Mouse (Mus musculus) testis, postnatal 10 days (tissue): ENCODE measurements around the gene Rnf220.
A peak's percentile ranks its signal among the peaks of the same experiment; 100 is the strongest.

ENCODE experiments used
- DNase-seq: peaks from one replicate; pipeline ENCODE4 v3.0.0; 2021; ENCODE audit warnings: low spot score

Rnf220 gene

DNA sequence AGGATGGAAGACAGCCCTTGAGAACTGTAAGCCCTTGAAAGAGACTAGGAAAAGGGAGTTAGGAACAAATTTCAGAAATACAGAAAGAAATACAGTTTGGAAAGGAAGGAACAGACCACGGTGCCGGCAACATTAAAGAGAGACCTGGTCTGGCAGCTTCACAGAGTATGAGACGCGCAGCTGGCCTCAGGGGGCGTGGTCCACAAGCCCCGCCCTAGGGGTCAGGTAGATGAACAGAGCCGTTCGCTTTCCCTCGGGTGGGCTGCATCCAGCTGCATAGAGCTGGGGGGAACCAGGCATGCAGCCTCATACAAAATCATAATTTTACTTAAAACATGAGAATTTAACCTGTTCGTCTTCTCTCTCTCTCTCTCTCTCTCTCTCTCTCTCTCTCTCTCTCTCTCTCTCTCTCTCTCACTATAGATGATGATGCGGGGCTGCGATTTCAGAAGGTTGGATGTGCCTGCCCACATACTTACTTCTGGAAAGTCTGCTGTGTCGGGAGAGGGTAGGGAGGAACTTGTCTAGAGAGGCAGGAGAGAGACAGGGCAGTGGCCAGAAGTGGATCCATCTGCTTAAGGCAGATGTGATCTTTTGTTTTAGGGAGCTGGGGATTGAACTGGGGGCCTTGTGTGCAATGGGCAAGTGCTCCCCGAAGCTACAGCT is 59.7 kb downstream of the Rnf220 start:
- DNase-seq, result no peak

DNA sequence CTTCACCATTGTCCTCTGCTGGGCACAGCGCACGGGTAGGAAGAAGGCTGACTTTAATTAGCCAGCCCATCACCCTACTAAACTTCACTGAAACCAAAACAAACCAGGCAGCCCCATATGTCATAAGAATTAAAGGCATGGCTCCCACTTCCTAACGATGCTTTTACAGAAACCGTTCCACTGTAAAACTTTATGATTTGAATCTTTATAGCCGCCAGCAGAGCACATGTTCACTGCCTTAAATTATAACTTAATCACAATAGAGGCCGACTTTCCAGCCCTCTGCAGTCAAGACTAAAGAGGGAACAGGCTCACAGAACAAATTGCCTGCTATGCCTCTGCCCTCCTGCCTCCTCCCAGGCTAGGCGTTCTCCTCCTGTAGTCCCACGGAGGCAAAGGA is 62.5 kb downstream of the Rnf220 start:
- DNase-seq, result no peak

GRCm38 (mm10) chr4:117429604-117430003 is 67.2 kb downstream of the Rnf220 start:
- no peak for DNase-seq

DNA sequence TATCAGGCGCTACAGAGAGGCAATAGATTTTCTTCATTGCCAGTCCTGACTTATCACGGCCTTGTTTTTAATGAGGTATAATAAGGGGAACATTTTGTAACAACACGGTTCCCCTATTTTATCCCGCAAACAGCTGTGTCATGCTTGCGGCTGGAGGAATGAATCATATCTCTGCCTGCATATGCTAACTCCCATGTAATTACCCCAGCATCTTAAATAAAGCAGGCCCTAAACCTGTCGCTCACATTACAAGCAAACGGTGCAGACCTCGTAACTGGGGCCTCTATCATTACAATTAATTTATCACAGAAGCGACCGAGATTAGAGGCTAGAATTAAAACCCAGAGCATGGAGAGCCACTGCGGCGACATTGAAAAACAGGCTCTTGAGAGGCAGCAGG is 69.3 kb downstream of the Rnf220 start:
- no peak for DNase-seq

DNA sequence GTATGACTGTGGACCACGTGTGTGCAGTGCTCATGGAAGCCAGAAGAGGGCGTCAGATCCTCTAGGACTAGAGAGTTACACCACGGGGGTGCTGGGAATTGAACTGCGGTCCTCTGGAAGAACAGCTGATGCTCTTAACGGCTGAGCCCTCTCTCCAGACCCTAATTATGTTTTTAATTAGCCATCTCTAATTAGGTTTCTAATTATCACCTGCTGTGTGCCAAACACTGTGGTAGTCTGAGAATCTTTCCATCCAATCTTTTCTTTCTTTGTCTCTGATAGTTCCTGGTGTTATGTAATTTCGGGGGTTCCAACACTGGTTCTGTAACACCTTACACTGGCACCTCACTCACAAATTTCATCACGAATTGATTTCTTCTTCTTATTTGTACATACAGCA is 75.8 kb downstream of the Rnf220 start:
- no peak for DNase-seq

- no peak for DNase-seq
Observed at GRCm38 (mm10) chr4:117416827-117417226, 80.0 kb downstream of the Rnf220 start.

GRCm38 (mm10) chr4:117410049-117410410 is 86.8 kb downstream of the Rnf220 start:
- DNase-seq, result no peak

DNA sequence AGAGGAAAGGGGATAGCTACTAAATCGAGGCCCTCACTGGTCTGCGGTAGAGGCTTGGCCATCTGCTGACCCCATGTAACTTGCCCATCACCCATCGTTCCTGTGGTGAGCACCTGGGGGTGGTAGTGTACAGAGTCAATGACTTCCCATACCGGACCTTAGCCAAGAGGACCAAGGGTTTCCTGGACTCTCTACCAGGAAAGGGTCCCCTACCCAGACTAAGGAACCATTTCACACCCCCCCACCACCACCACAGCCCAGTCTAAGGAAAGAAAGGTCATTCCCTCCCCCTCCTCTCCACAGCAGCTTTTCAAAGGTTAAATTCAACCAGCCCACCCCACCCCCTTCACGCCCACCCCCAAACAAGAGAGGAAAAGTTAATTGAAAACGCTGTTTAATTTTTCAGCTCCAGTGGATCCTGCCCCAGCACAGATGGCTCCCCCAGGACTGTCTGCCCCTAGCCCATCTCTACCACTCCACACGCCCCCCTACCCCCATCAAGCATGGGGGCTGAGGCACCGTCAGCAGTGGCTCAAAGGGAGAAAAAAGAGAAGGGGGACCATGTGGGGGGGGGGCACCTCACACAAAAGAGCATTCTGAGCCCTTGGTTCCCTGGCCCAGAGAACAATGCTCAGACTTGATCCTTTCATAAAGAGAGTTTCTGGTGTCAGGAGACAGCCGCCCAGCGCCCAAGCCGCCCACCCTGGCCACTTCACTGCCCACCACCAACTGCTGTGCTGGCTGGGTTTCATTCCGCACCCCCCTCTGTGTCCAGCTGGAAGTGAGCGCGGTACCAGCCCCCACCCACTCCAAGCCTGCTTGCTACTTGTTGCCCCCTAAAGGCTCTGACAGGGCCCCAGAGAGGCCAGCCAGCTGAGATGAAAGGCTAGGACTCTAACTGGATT is 87.5 kb downstream of the Rnf220 start:
- DNase-seq, result no peak

DNA sequence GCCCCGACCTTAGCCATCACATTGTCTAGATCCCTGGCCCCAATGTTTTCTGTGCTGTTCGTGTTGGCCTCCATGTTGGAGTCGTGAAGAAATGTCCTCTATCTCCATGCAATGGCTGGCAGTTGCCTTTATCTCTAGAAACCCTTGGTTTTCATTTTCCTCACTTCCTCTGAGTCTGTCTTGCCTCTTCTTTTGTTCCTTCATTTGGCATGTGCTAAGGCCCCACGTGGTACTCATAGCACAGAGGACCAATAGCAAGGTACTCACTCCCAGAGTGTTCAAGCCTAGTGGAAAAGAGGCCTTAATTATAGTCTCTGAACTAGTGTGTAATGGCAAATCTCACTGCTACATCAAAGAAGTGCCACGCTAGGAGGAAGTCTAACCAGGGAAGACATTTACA is 88.9 kb downstream of the Rnf220 start:
- no peak for DNase-seq

DNA sequence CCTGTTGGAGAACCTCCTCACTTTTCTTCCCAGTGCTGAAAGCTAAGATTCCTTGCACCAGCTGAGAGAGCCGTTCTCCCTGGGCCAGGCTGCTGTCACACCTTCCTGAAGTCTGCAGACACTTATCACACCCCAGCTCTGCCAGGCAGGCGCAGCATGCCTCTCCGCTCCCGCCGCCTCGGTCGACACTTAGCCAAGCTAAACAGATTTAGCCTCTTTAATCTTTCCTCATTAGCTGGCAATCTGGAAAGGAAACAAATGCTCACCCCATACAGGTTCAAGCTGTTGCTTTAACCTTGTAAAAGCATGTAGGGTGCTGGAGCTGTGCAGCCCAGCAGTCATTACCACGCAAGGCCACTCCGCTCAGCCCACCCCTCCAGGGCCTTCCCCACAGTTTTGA is 90.9 kb downstream of the Rnf220 start:
- no peak for DNase-seq

DNA sequence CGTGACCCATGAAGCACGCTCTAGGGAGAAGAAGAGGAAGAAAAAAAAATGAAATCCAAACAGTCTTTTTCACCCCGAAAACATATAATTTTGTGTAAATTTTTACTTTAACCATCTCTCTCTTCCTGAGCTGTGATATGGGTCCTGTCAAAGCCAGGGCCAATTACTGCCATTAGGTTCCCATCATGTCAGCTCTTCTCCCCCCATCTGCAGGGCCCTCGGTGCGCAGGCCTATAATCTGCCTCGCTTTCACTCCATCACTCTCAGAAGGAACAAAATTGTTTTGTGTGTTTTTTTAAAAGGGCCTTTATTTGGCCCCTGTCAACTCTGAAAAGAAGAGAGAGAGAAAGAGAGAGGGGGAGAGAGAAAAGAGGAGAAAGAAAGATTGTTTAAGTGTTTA is 91.6 kb downstream of the Rnf220 start:
- DNase-seq, result no peak

DNA sequence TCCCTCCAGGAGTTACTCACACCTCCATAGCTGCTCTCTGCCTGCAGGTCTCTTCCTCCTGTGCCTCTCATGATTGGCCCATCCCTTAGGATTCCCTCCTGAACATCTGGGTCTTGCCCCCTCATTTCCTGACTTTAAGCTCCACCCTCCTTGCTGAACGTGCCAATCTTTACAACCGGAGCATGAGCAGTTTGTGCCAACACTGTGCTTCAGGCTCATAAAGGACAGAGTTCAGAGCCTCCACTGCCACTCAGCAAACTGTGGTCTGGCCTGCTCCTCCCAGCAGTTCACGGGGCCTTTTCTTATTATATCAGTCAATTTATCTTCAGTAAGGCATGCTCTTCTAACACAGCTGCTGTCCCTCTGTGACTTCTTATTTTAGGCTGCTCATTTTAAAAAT is 93.4 kb downstream of the Rnf220 start:
- no peak for DNase-seq

DNA sequence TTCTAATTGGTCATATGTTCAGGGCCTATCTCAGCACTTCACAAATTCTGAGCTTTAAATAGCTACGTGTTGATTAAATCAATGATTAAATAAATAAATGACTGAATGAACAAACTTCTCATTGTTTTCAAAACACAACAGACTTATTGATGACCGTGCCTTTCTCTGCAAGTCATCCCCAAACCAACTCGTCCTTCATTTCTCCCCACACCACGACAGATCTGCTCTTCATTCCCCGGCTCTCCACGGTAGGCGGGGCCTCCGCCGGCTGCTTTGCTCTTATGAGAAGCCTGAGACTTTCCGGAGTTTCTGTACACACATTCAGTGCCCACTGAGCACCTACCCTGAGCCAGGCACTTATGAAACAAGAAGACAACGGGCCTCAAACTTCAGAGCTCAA is 99.7 kb downstream of the Rnf220 start:
- no peak for DNase-seq

GRCm38 (mm10) chr4:117393027-117393426 is 103.8 kb downstream of the Rnf220 start:
- no peak for DNase-seq

- no peak for DNase-seq
Observed at GRCm38 (mm10) chr4:117392391-117392790, 104.5 kb downstream of the Rnf220 start.

GRCm38 (mm10) chr4:117391966-117392365 is 104.9 kb downstream of the Rnf220 start:
- no peak for DNase-seq

DNA sequence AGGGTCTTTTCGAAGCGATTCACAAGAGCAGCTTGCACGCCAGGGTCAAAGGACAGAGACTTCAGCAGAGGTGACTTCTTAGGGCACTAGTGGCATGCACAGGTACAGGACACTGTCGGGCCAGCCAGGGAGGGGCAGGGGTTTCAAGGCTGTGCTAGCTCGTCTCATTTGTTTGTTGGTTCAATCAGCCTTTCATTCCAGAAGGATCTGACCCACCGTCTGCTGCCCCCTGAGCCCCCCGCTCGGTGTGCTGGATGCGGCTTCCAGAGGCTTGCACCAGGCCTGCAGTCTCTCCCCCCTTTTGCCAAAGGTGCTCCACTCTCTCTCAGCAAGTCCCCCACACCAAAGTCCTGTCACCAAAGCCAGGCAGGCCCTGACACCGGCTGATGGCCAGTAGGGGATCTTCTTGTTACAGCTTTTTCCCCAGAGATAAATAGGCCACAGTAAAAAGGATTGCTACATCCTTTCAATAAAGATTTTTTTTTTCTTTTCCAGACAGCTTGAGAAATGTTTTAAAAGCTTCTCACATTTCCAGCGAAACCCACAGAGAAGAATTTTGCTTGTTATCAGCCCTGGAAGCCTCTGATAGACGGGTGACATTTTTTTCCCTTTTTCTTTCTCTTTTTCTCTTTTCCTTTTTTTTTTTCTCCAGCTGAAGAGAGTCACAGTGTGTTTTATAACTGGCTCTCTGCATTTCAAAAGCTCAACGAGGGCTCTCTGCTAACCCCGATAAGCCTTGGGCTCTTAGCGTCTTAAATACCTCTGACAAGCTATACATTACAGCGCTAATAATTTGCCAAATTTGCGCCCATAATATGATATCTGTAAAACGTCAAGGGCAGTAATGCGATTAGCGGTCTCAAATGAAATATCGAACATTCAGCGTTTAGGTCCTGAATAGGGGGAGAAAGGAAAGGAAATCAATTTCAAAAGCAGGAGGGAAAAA is 105.7 kb downstream of the Rnf220 start:
- DNase-seq, result no peak

DNA sequence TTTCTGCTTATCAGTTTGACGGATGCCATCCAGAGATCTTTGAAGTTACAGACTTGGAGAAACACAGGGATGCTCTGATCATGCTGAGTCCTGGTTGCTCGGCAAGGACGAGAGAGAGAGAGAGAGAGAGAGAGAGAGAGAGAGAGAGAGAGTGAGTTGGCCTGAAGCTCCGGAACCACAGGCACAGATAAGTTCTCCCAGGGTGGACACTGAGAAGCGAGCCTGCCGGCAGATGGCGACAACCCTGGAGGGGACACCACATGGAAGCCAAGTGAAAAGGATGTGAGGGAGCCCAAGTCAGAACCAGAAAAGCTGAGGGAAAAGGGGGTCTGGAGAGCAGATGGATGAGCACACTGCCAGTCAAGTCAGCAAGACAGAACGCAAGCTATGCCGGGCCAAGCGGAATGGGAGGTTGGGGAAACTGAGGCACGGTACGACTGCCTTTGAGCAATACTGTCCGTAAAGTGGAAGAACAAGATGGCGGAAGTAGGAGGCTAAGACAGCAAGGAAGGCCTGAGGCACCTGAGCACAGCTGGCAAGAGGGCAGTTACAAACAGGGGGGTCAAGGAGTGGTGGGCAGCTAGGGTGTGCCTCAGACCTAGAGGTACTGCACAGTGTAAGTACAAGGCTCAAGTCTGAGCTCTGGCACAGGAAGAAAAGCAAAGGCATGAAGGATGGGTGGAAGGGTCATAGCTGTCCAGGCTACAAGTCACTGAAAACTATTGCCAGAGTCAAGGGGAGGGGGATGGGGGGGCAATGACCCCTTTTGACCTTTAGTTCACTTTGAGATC is 107.4 kb downstream of the Rnf220 start:
- DNase-seq, result peak; percentile 58

GRCm38 (mm10) chr4:117385247-117385646 is 111.6 kb downstream of the Rnf220 start:
- no peak for DNase-seq

DNA sequence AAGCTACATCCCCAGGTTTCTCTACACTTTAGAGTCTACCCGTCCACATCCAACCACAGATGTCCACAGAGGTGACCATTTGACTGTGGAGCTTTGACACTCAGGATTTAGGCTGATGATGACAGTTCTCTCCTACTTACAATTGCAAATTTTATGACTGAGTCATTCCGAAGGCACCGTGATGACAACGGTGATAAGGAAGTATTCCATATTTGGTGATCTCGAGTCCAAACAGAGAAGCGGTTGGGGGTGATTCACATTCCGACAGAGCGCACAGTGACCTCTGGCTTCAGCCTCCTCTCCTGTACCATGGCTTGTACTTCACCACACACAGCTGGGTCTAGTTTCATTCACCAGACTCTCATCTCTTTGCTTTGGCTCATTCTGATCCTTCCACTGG is 115.0 kb downstream of the Rnf220 start:
- DNase-seq, result no peak

- no peak for DNase-seq
Observed at GRCm38 (mm10) chr4:117380558-117380935, 116.3 kb downstream of the Rnf220 start.
